Mouse (Mus musculus): ENCODE data around the gene Gm1043.

Gm1043 gene

GRCm38 (mm10) chr5:37198011-37198688 is 113.0 kb downstream of the Gm1043 start:
- DNase-seq (ENCODE audit: low spot score), result peak; percentile 35

DNA sequence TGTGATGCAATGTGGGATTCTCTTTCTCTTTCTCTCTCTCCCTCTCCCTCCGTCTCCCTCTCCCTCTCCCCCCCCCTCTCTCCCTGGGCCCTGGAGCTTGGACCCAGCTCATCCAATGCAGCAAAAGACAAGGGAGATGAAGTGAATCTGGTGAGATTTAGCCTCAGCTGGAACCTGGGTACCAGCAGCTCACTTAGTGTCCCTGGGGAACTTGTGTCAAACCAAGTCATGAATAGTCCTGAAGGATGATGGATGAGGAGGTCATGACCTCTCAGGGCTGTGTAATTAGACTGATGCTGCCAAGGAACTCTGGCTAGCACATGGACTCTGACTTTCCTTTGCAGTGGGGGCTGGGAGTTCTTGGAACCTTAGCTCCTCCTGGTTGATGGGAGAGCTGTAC is 117.1 kb downstream of the Gm1043 start:
- no peak for DNase-seq (ENCODE audit: low spot score)

- DNase-seq (ENCODE audit: low spot score), result no peak
These were observed 119.7 kb downstream of the Gm1043 start for GRCm38 (mm10) chr5:37204886-37205285.

GRCm38 (mm10) chr5:37205420-37205819 is 120.2 kb downstream of the Gm1043 start:
- DNase-seq (ENCODE audit: low spot score), result no peak

DNA sequence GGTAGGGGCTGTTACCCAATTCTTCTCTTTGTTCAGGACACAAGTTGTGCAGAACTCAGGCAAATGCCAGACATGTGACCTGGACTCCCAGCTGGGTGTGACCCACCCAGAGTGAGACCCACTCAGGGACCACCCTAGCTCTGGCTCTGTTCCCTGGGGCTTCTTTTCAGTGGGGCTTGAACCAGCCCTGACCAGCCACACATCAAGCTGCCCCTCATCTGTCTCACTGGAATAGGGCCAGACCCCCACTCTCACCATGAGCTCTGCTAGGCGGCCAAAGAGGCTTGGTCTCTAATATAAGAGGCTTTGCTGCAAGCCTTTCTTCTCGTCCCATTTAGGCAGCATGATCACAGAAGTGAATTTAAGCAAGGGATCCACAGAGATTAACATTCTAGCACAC is 121.2 kb downstream of the Gm1043 start:
- no peak for DNase-seq (ENCODE audit: low spot score)

GRCm38 (mm10) chr5:37212938-37213708 is 128.0 kb downstream of the Gm1043 start:
- no peak for DNase-seq (ENCODE audit: low spot score)

GRCm38 (mm10) chr5:37213709-37214103 is 128.5 kb downstream of the Gm1043 start:
- no peak for DNase-seq (ENCODE audit: low spot score)

- no peak for DNase-seq (ENCODE audit: low spot score)
These were observed 129.4 kb downstream of the Gm1043 start for GRCm38 (mm10) chr5:37214614-37215013.

- no peak for DNase-seq (ENCODE audit: low spot score)
These were observed 130.1 kb downstream of the Gm1043 start for GRCm38 (mm10) chr5:37215276-37215675.

GRCm38 (mm10) chr5:37219615-37220014 is 134.4 kb downstream of the Gm1043 start:
- DNase-seq (ENCODE audit: low spot score), result no peak

DNA sequence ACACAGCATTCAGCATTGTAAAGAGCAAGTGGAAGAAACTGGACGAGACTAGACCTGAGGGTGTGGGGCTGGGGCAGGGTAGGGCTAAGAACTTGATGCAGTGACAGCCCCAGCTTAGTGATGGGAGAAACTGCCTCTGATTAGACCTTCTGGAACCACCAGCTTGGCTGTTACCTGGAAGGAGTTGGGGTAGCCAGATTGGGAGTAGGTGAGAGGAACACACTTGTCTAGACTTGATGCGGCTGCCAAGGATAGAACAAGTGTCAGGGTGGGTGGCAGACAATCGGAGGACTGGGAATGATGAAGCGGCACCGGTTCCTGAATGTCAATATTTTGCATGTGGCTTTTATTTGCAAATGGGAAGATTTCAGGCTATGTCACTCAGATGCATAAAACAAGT is 135.4 kb downstream of the Gm1043 start:
- no peak for DNase-seq (ENCODE audit: low spot score)

- no peak for DNase-seq (ENCODE audit: low spot score)
These were observed 136.4 kb downstream of the Gm1043 start for GRCm38 (mm10) chr5:37221563-37221962.

GRCm38 (mm10) chr5:37222316-37222715 is 137.1 kb downstream of the Gm1043 start:
- DNase-seq (ENCODE audit: low spot score), result no peak

- no peak for DNase-seq (ENCODE audit: low spot score)
These were observed 140.5 kb downstream of the Gm1043 start for GRCm38 (mm10) chr5:37225708-37226107.

GRCm38 (mm10) chr5:37227956-37228680 is 142.9 kb downstream of the Gm1043 start:
- DNase-seq (ENCODE audit: low spot score), result no peak

DNA sequence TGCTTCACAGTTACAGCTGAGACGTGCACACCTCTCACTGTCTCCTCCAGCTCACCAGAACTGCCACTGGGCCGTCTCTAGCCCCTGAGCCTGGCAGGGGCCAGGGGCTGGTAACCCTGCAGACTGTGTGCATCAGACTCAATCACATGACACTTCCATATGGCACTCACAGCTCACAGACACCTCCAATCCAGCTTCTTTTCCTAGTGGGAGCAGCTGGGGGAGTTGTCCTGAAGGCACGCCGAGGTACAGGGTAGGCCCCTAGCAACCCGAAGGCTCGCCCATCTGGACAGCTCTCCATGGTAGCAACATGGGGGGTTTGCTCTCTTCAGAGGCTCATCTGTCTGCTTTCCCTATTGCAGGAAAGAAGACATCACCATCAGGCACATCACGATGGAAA is 143.7 kb downstream of the Gm1043 start:
- DNase-seq (ENCODE audit: low spot score), result no peak

GRCm38 (mm10) chr5:37233010-37233557 is 147.9 kb downstream of the Gm1043 start:
- DNase-seq (ENCODE audit: low spot score), result no peak

- no peak for DNase-seq (ENCODE audit: low spot score)
These were observed 153.5 kb downstream of the Gm1043 start for GRCm38 (mm10) chr5:37238654-37239053.

- peak; percentile 36 for DNase-seq (ENCODE audit: low spot score)
These were observed 155.4 kb downstream of the Gm1043 start for GRCm38 (mm10) chr5:37240550-37240949.

DNA sequence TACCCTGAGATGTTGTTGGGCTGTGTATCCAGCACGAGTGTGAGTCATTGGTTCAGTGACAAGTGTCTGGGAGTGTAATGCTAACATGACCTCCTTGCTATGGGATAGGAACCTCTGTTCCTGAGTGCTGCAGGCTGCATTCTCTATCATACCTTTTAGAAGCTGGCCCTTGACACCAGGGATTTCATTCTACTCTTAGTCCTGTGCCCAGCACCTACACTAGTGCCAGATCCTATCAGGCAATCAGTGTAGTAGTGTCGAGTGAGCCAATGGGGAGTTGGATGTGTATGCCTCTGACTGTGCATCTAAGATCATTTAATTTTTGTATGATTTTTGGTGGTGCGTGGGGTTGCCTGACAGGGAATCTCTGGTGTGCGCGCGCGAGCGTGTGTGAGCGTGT is 156.1 kb downstream of the Gm1043 start:
- no peak for DNase-seq (ENCODE audit: low spot score)

- DNase-seq (ENCODE audit: low spot score), result peak; percentile 54
These were observed 156.5 kb downstream of the Gm1043 start, which contains the start of gene Crmp1 for GRCm38 (mm10) chr5:37241651-37242151. Crmp1 (plus strand) TSS chr5:37241940.

Data from yolk sac, embryonic 10.5 days (tissue).